Mouse (Mus musculus) liver, embryonic 13.5 days (tissue): ENCODE results near the gene Hist1h2ah. TPM values are rescaled to one million over a fixed set of nuclear protein-coding genes. Genes with fewer than 3 reads are reported as not detected.

Experiments used
- ATAC-seq: fragments of 200-750 bp; cut with Nextera tagmentation; 2 replicates; pipeline ENCODE4 v1.8.0; 2017; ENCODE audit warnings: low read depth, mild to moderate bottlenecking, moderate number of reproducible peaks, moderate library complexity
- DNase-seq: peaks from one replicate; pipeline ENCODE4 v3.0.0; 2022
- H3K27ac ChIP-seq: fragments of 300-500 bp; sonication (generic); 2 replicates; pipeline ENCODE4 v1.5.1; 2015; ENCODE audit warnings: moderate library complexity, mild to moderate bottlenecking, inconsistent platforms
- H3K27me3 ChIP-seq: fragments of 300-500 bp; sonication (generic); 2 replicates; pipeline ENCODE4 v1.6.1; 2015; ENCODE audit warnings: mild to moderate bottlenecking, inconsistent platforms
- H3K36me3 ChIP-seq: fragments of 300-500 bp; sonication (generic); 2 replicates; pipeline ENCODE4 v1.6.1; 2015; ENCODE audit warnings: mild to moderate bottlenecking, inconsistent platforms
- H3K4me1 ChIP-seq: fragments of 300-500 bp; sonication (generic); replicated peaks from 2 replicates; pipeline ENCODE4 v1.6.1; 2015; ENCODE audit warnings: inconsistent platforms
- H3K4me2 ChIP-seq: fragments of 300-500 bp; sonication (generic); 2 replicates; pipeline ENCODE4 v1.6.1; 2015; ENCODE audit warnings: inconsistent platforms, mild to moderate bottlenecking, moderate library complexity
- H3K4me3 ChIP-seq: fragments of 300-500 bp; sonication (generic); replicated peaks from 2 replicates; pipeline ENCODE4 v1.5.1; 2015; ENCODE audit warnings: mild to moderate bottlenecking, inconsistent platforms
- H3K9ac ChIP-seq: fragments of 300-500 bp; sonication (generic); 2 replicates; pipeline ENCODE4 v1.6.1; 2015; ENCODE audit warnings: mild to moderate bottlenecking, inconsistent platforms
- H3K9me3 ChIP-seq: fragments of 300-500 bp; sonication (generic); replicated peaks from 2 replicates; pipeline ENCODE4 v1.6.1; 2016; ENCODE audit warnings: inconsistent platforms
- WGBS: fragments of 180-500 bp; shearing (Covaris S2); methylation state at CpG from one replicate; pipeline ENCODE4 v1.1.7; 2015; ENCODE audit not compliant: insufficient replicate concordance; 5-methylcytosine and 5-hydroxymethylcytosine counted together
- microRNA-seq: library from miRNA; unstranded; fragments of <30 nt; microRNA quantifications from one replicate; pipeline ENCODE4, GENCODE M21; 2016
- polyA plus RNA-seq: library from polyadenylated mRNA; unstranded; fragments of >200 nt; fragmentation: Nextera tagmentation; extraction: Ambion mirVana; gene quantifications from 2 replicates; pipeline ENCODE4 v1.2.1, GENCODE M21; 2015

Hist1h2ah gene
- polyA plus RNA-seq, 1 experiment from 2014 or later: 18.3 TPM

DNA sequence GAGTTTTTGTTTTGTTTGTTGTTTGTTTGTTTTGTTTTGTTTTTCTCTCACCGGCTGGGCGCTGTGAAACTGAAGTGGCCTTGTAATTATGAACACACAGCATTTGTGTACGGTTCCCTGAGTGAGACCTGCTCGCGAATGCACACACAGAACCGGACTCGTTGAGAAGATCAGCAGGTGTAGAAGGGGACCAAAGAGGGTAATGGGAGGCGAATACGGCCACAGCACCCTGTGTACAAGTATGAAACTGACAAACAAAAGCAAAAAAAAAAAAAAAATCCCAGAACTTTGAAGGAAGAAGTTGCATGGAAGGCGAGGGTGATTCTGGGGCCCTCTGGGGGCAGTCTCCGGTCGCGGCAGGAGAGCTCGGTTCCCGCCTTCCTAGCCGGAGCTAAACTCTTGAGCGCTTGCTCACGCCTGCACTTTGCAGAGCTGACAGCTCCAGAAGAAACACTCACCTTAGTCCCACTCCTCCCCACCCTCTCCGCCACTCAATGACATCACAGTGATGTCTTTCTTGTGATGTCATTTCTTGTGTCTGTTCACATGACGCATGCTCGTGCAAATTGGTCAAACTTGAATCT, 39.9 kb downstream of the Hist1h2ah start:
- DNase-seq (no peak), ATAC-seq (peak; percentile 52)
- Histone ChIP-seq H3K27ac (no peak overlapping the region), H3K4me2 (peak overlapping the region; percentile 76), H3K4me3 (peak overlapping the region; percentile 58), H3K4me1 (peaks cover 26% of the 10 kb centered on the region), H3K36me3 (no peaks in the 10 kb centered on the region), H3K9me3 (no peaks in the 10 kb centered on the region), H3K27me3 (peaks cover 67% of the 10 kb centered on the region), H3K9ac (peak overlapping the region; percentile 56)
- under 1% methylated on average over 21 of the region's 21 CpGs for WGBS

DNA sequence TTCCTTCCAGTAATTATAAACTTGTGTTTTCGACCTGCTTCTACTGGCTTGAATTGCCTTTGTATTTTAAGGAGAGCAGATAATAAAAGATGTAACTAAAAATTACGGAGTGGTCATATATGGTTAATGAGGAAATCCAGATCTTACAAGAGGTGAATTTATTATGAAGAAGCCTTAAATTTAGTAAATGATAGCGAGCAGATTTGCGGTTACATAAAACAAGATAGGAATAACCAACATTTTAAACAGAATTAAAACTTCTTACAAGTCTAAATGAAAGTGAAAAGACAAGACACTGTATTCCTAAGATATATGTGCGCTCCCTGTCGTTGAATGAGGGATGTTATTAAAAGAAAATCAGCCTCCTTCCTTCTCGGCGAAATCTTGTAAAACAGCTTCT, 40.5 kb downstream of the Hist1h2ah start:
- Histone ChIP-seq H3K36me3 (no peaks in the 10 kb centered on the region), H3K9me3 (no peaks in the 10 kb centered on the region), H3K4me1 (peaks cover 26% of the 10 kb centered on the region), H3K4me2 (peak overlapping the region; percentile 76), H3K27ac (no peak overlapping the region), H3K27me3 (peaks cover 62% of the 10 kb centered on the region), H3K9ac (peak overlapping the region; percentile 56), H3K4me3 (peak overlapping the region; percentile 58)
- no peak for ATAC-seq
- 4% methylated on average over 8 of the region's 8 CpGs for WGBS
- DNase-seq: no peak

DNA sequence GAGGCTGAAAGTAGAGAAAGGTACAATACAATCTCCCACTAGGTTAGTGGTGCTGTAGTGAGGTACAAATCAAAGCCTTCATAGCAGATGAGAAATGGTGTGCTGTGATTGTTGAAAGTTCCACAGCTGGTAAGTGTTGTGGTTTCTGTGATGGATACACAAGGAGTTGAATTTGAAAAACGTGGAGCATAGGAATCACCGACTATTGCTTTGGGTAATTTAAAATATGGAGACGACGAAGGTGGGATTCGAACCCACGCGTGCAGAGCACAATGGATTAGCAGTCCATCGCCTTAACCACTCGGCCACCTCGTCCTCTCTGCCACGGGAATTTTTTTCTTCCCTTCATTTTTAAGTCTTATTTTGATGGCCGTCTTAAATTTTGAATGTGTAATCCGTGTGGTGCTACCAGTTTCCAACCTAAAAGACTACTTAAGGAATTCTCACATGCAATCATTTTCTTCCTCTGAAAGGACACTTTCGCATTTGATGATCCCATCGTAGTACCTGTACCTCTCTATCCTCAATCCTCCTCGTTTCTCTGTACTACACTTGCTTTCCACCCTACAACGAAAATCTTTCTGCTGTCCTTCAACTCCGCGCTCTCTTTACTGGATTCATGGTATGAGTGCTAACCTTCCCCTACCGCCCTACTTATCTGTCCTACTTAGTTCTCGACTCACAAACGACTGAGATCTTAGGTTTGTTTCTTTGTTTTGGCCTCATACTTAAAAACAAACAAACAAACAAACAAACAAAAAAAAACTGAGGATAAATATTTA, 41.2 kb downstream of the Hist1h2ah start:
- Histone ChIP-seq H3K27ac (no peak overlapping the region), H3K4me3 (peak overlapping the region; percentile 35), H3K4me1 (peaks cover 26% of the 10 kb centered on the region), H3K9me3 (no peaks in the 10 kb centered on the region), H3K4me2 (peak overlapping the region; percentile 55), H3K36me3 (no peaks in the 10 kb centered on the region), H3K27me3 (peaks cover 55% of the 10 kb centered on the region), H3K9ac (no peak overlapping the region)
- DNase-seq: peak; percentile 67
- under 1% methylated on average over 22 of the region's 22 CpGs for WGBS
- peak; percentile 80 for ATAC-seq

DNA sequence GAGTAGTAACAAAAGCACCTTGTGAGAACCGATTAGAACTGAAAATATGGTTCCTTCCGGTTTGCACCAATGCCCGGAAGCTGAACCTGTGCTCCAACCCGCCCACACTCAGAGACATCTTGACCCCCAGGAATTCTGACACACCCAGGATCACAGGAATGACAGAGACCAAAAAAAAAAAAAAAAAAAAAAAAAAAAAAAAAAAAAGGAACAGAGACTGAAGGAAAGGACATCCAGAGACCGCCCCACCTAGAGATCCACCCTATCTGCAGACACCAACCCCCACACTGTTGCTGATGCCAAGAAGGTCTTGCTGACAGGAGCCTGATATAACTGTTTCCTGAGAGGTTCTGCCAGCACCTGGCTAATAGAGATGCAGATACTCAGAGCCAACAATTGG, 42.8 kb downstream of the Hist1h2ah start:
- ATAC-seq (no peak), DNase-seq (no peak)
- Histone ChIP-seq H3K27me3 (peaks cover 43% of the 10 kb centered on the region), H3K9ac (no peak overlapping the region), H3K4me2 (no peak overlapping the region), H3K4me3 (no peak overlapping the region), H3K9me3 (no peaks in the 10 kb centered on the region), H3K27ac (no peak overlapping the region), H3K4me1 (peaks cover 26% of the 10 kb centered on the region), H3K36me3 (no peaks in the 10 kb centered on the region)
- 61% methylated on average over 5 of the region's 5 CpGs for WGBS

Small RNAs within 50 kb of the gene (microRNA-seq; reads per million reads assigned to microRNA genes)
- gene Gm26300 (not detected), gene Gm44390 (not detected), gene Gm44486 (0.88 reads per million)

Other genes starting within 250 kb of the Hist1h2ah start
- gene Hist1h2an, start 248.3 kb downstream of the Hist1h2ah start, polyA plus RNA-seq: 5.8 and 15.9 TPM in 2 replicates
- gene Hist1h2bp, start 248.1 kb downstream of the Hist1h2ah start, polyA plus RNA-seq: 2.8 and 3.8 TPM in 2 replicates
- 22.0 and 34.4 TPM in 2 replicates for gene Hist1h2bq, start 225.4 kb downstream of the Hist1h2ah start, polyA plus RNA-seq
- 1.4 and 1.6 TPM in 2 replicates for gene Hist1h2ao, start 225.1 kb downstream of the Hist1h2ah start, polyA plus RNA-seq
- not detected in 2 replicates for gene Hist1h4m, start 223.8 kb downstream of the Hist1h2ah start, polyA plus RNA-seq
- gene Hist1h4n, start 203.4 kb downstream of the Hist1h2ah start, polyA plus RNA-seq: 14.8 and 21.6 TPM in 2 replicates
- gene Hist1h2ap, start 202.1 kb downstream of the Hist1h2ah start, polyA plus RNA-seq: 4,833 and 5,264 TPM in 2 replicates
- 22.5 and 35.7 TPM in 2 replicates for gene Hist1h2br, start 201.8 kb downstream of the Hist1h2ah start, polyA plus RNA-seq
- 0.89 and 1.0 TPM in 2 replicates for gene Zfp184, start 90.5 kb downstream of the Hist1h2ah start, polyA plus RNA-seq
- not detected in 2 replicates for gene Pom121l2, start 54.4 kb downstream of the Hist1h2ah start, polyA plus RNA-seq
- 0.25 and 0.39 TPM in 2 replicates for gene Prss16, start 25.8 kb downstream of the Hist1h2ah start, polyA plus RNA-seq
- 3.5 and 3.7 TPM in 2 replicates for gene Hist1h2bk, start 302 bp upstream of the Hist1h2ah start, polyA plus RNA-seq
- gene Hist1h4i, start 5.8 kb upstream of the Hist1h2ah start, polyA plus RNA-seq: 38.8 and 52.6 TPM in 2 replicates
- gene Hist1h2ag, start 7.4 kb upstream of the Hist1h2ah start, polyA plus RNA-seq: 17.9 and 18.6 TPM in 2 replicates
- gene Hist1h2bj, start 7.6 kb upstream of the Hist1h2ah start, polyA plus RNA-seq: 11.6 and 16.7 TPM in 2 replicates
- gene Vmn1r188, start 48.9 kb upstream of the Hist1h2ah start, polyA plus RNA-seq: not detected in 2 replicates
- gene Vmn1r189, start 70.3 kb upstream of the Hist1h2ah start, polyA plus RNA-seq: not detected in 2 replicates
- gene Vmn1r191, start 148.4 kb upstream of the Hist1h2ah start, polyA plus RNA-seq: not detected in 2 replicates
- not detected in 2 replicates for gene Vmn1r192, start 155.6 kb upstream of the Hist1h2ah start, polyA plus RNA-seq
- not detected in 2 replicates for gene Vmn1r193, start 187.6 kb upstream of the Hist1h2ah start, polyA plus RNA-seq
- gene Vmn1r194, start 208.6 kb upstream of the Hist1h2ah start, polyA plus RNA-seq: not detected in 2 replicates
- not detected in 2 replicates for gene Vmn1r195, start 235.0 kb upstream of the Hist1h2ah start, polyA plus RNA-seq